Mouse (Mus musculus) midbrain, embryonic 12.5 days (tissue): Measurements from ENCODE around the gene Nme4. TPM values are rescaled to one million over a fixed set of nuclear protein-coding genes. Genes with fewer than 3 reads are reported as not detected.

Experiments
- ATAC-seq: fragments of 200-750 bp; cut with Nextera tagmentation; 2 replicates; pipeline ENCODE4 v1.8.0; 2017; ENCODE audit warnings: low read depth, moderate TSS enrichment, moderate library complexity; ENCODE audit not compliant: low FRiP score
- H3K27ac ChIP-seq: fragments of 300-500 bp; sonication (generic); replicated peaks from 2 replicates; pipeline ENCODE4 v1.5.1; 2016; ENCODE audit warnings: mild to moderate bottlenecking
- H3K27me3 ChIP-seq: fragments of 300-500 bp; sonication (generic); 2 replicates; pipeline ENCODE4 v1.6.1; 2016; ENCODE audit warnings: mild to moderate bottlenecking
- H3K36me3 ChIP-seq: fragments of 300-500 bp; sonication (generic); 2 replicates; pipeline ENCODE4 v1.6.1; 2016
- H3K4me1 ChIP-seq: fragments of 300-500 bp; sonication (generic); 2 replicates; pipeline ENCODE4 v1.6.1; 2016
- H3K4me2 ChIP-seq: fragments of 300-500 bp; sonication (generic); replicated peaks from 2 replicates; pipeline ENCODE4 v1.6.1; 2016; ENCODE audit warnings: mild to moderate bottlenecking, moderate library complexity
- H3K4me3 ChIP-seq: fragments of 300-500 bp; sonication (generic); 2 replicates; pipeline ENCODE4 v1.5.1; 2016; ENCODE audit warnings: mild to moderate bottlenecking
- H3K9ac ChIP-seq: fragments of 300-500 bp; sonication (generic); replicated peaks from 2 replicates; pipeline ENCODE4 v1.6.1; 2016; ENCODE audit warnings: mild to moderate bottlenecking, moderate library complexity
- H3K9me3 ChIP-seq: fragments of 300-500 bp; sonication (generic); 2 replicates; pipeline ENCODE4 v1.6.1; 2016; ENCODE audit warnings: mild to moderate bottlenecking
- WGBS: fragments of 180-500 bp; shearing (Covaris S2); methylation state at CpG from one replicate; pipeline ENCODE4 v1.1.7; 2016; 5-methylcytosine and 5-hydroxymethylcytosine counted together
- polyA plus RNA-seq: library from polyadenylated mRNA; unstranded; fragments of >200 nt; fragmentation: Nextera tagmentation; extraction: Ambion mirVana; gene quantifications from 2 replicates; pipeline ENCODE4 v1.2.1, GENCODE M21; 2016

Nme4 gene
- polyA plus RNA-seq, 1 experiment from 2014 or later = 48.0 TPM

DNA sequence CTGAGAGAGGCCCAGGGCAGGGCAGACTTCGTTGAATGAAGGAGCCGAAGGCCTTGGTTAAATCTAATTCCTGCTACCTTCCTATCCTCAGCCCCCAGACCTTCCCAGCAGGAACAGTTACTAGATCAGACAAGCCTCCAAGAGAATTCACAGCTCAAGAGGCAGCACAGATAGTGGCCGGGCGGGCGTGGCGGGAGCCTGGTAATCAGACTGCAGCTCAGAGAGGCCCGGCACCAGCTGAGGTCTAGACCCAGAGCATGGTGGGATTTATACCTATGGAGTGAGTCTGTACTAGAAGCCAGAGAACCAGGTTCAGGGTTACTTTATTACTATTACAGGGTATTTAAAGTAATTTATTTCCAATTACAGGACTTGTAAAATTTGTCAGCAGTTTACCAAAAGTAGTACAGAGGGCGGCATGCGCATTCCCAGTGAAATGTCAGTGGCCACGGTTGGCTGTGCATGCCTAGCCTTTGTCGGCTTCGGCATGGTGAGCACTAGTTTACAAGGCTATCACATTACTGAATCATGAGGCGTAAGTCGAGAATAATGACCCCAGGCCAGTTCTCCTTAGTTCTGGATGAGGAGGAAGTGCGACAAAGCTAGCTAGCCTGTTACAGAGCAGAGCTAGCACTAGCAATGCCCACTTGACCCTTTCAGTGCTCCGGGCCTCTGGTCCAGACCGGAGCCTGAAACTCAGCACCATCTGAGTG lies 41.1 kb downstream of the Nme4 start:
- Histone ChIP-seq H3K4me2 (no peak overlapping the region), H3K4me3 (no peak overlapping the region), H3K27ac (no peak overlapping the region), H3K36me3 (peaks cover 65% of the 10 kb centered on the region), H3K9ac (no peak overlapping the region), H3K27me3 (no peaks in the 10 kb centered on the region), H3K4me1 (no peaks in the 10 kb centered on the region), H3K9me3 (no peaks in the 10 kb centered on the region)
- 75% methylated on average over 17 of the region's 17 CpGs for WGBS
- no peak for ATAC-seq

DNA sequence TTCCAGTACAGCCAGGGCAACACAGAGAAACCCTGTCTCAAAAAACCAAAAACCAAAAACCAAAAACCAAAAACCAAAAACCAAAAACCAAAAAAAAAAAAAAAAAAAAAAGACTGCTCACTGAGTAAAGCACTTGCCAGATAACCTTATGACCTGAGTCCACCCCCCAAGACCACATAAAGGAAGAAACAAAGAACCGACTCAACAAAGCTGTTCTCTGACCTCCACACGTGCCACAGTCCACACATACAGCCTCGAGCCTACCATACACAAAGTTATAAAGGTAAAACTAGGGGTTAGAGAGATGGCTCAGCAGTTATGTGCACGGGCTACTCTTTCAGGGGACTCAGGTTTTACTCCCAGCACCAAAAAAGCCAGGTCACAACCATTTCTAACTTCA lies 42.7 kb downstream of the Nme4 start:
- 88% methylated on average over 4 of the region's 4 CpGs for WGBS
- Histone ChIP-seq H3K4me2 (no peak overlapping the region), H3K4me3 (no peak overlapping the region), H3K27me3 (no peaks in the 10 kb centered on the region), H3K36me3 (peaks cover 54% of the 10 kb centered on the region), H3K9me3 (no peaks in the 10 kb centered on the region), H3K9ac (no peak overlapping the region), H3K27ac (no peak overlapping the region), H3K4me1 (no peaks in the 10 kb centered on the region)
- no peak for ATAC-seq

DNA sequence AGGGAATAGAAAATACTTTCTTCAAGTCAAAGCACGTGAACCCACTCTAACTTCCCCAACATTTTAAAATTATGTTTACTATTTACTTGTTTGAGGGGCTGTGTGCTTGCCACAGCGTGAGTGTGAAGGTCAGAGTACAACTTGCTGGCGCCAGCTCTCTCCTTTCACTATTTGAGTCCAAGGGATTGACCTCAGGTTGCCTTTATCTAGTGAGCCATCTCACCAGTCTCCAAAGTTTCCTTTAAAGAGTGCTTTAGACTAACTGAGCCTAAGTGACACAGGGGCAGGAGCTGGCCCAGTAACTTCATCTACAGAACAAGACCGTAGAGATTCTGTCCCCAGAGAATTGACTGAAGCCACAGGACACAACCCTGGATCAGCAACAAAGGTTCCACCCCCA lies 43.3 kb downstream of the Nme4 start:
- 91% methylated on average over 4 of the region's 4 CpGs for WGBS
- ATAC-seq = no peak
- no peaks in the 10 kb centered on the region for H3K27me3 ChIP-seq
- no peak overlapping the region for H3K27ac ChIP-seq
- no peaks in the 10 kb centered on the region for H3K4me1 ChIP-seq
- no peak overlapping the region for H3K4me3 ChIP-seq
- no peaks in the 10 kb centered on the region for H3K9me3 ChIP-seq
- no peak overlapping the region for H3K4me2 ChIP-seq
- H3K9ac ChIP-seq = no peak overlapping the region
- H3K36me3 ChIP-seq = peaks cover 47% of the 10 kb centered on the region

DNA sequence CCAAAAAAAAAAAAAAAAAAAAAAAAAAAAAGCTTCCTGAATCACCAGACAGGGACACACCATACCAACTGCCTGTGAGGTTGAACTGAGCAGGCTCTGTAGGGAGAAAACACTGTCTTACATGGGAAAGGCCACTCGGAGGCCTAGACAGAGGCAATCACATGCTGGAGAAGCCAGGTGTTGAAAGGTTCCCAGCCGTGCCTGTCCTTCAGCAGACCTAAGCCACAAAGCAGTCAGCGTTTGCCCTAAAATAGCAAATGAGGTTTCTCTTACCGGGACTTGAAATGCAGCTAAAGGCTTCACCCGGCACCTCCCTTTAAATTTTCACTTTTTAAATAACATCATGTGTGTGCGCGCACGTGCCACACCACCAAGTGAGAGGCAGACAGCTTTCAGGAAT lies 47.3 kb downstream of the Nme4 start:
- Histone ChIP-seq H3K27ac (no peak overlapping the region), H3K4me1 (peaks cover 17% of the 10 kb centered on the region), H3K4me2 (no peak overlapping the region), H3K27me3 (no peaks in the 10 kb centered on the region), H3K36me3 (peaks cover 18% of the 10 kb centered on the region; the same call in 1 of the 2 replicates), H3K9ac (no peak overlapping the region), H3K9me3 (no peaks in the 10 kb centered on the region), H3K4me3 (no peak overlapping the region)
- WGBS = 90% methylated on average over 8 of the region's 8 CpGs
- no peak for ATAC-seq

DNA sequence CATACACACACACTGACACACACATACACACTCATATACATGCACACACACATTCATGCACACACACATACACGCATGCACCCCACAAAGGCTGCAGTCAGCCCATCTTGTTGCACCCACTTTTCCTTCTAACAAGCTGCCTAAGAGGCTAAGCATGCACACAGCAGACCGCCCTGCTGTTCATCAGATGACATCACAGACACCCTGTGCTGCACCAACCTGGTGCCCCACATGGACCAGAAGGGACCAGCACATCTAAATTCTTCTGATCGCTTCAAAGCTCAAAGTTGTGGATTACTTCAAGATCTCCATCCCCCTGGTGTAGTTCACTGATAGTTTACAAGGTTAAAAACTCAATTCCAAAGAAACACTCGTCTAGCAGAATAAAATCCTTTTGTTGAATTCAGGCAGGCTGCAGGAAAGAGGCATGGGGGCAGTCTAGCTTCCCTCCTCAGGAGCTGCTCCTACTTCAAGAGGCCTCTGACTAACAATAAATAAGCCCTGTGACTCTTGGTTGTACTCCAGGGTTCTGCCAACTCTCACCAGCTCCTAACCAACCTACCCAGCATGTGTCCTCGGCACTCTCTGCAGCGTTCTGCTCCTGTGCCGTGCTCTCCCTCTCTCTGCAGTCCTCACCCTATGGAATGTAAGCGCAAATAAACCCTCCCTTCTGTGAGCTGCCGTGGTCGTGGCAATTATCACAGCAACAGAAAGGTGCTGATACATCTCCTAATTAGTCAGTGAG lies 49.0 kb downstream of the Nme4 start:
- Histone ChIP-seq H3K9ac (no peak overlapping the region), H3K27me3 (no peaks in the 10 kb centered on the region), H3K4me3 (no peak overlapping the region), H3K36me3 (peaks cover 5% of the 10 kb centered on the region; the same call in 1 of the 2 replicates), H3K9me3 (no peaks in the 10 kb centered on the region), H3K4me1 (peaks cover 24% of the 10 kb centered on the region), H3K4me2 (no peak overlapping the region), H3K27ac (no peak overlapping the region)
- no peak for ATAC-seq
- 68% methylated on average over 10 of the region's 10 CpGs for WGBS

DNA sequence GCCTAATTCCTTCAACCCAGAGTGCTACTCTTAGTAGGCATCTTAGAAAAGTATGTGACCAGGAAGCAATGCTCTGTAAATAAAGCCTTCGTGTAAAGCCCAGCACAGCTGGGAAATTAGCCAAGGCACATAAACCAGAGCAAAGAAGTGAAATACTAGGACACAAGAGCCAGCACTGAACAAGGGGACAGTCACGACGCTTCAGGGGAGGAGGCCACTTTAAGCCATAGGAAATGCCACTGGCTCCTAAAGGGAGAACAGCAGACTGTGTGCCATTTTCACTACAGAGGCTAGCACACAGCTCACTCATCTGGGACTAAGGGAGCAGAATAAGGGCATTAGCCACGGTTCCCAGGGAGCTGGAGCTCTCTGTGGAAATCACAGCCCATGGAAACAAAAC lies 50.1 kb downstream of the Nme4 start:
- ATAC-seq = no peak
- 60% methylated on average over 4 of the region's 4 CpGs for WGBS
- 0 out of 2 replicates have a peak overlapping the region, but pooled peaks have one; percentile 12 for H3K27ac ChIP-seq

DNA sequence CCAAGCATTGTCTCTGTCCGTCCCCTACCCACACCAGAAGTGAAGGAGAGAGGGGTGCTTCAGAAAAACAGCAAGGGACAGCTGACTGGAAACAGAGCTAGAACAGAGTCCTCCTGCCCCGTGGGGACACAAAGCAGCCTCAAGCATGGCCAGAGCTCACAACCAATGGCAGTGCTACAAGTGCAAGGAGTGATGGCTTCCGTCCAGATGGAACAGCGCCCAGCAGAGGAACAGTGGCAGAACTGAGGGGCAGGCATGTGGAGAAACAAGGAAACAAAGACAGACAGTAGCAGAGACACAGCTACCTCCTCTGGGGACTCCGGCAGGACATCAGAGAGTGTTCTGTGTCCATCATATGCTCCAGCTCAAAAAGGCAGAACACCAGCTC lies 52.2 kb downstream of the Nme4 start:
- Histone ChIP-seq H3K36me3 (no peaks in the 10 kb centered on the region), H3K4me1 (peaks cover 24% of the 10 kb centered on the region), H3K27ac (peak overlapping the region; percentile 52; the same call in 1 of the 2 replicates), H3K27me3 (no peaks in the 10 kb centered on the region), H3K4me3 (no peak overlapping the region), H3K4me2 (no peak overlapping the region), H3K9ac (no peak overlapping the region), H3K9me3 (no peaks in the 10 kb centered on the region)
- 84% methylated on average over 5 of the region's 5 CpGs for WGBS
- ATAC-seq = no peak

More for the DNA sequence above, 50.1 kb downstream of the Nme4 start:
- Histone ChIP-seq H3K4me2 (no peak overlapping the region), H3K4me1 (peaks cover 24% of the 10 kb centered on the region), H3K4me3 (no peak overlapping the region), H3K9ac (no peak overlapping the region), H3K36me3 (no peaks in the 10 kb centered on the region), H3K27me3 (no peaks in the 10 kb centered on the region), H3K9me3 (no peaks in the 10 kb centered on the region)

DNA sequence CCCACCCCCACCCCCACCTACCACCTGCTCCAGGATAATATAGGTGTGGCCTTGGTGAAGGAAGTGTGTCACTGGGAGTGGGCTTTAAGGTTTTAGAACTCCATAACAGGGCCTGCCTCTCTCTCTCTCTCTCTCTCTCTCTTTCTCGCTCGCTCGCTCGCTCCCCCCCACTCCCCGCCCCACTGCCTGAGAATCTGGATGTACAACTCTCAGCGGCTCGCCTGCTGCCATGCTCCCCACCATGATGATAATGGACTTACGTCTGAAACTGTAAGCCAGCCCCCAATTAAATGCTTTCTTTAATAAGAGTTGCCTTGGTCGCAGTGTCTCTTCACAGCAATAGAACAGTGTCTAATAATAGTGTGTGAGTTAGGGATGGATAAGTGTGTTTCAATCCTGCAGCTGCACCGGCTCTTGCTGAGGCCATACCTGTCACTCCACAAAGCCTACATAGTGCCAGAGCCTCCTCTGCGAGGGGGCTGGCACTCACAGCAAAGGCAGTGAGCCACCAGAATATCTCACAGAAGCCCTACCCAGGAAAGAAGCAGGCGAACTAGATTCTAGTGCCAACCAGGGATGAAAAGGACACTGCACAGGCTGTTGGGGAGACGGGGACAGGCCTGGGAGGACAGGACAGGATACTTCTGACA lies 52.7 kb downstream of the Nme4 start:
- no peak overlapping the region for H3K9ac ChIP-seq
- ATAC-seq = no peak
- 79% methylated on average over 10 of the region's 13 CpGs for WGBS
- H3K4me1 ChIP-seq = peaks cover 24% of the 10 kb centered on the region
- H3K4me2 ChIP-seq = no peak overlapping the region
- H3K4me3 ChIP-seq = no peak overlapping the region
- H3K27ac ChIP-seq = peak overlapping the region; percentile 52; the same call in 1 of the 2 replicates
- H3K36me3 ChIP-seq = no peaks in the 10 kb centered on the region
- H3K9me3 ChIP-seq = no peaks in the 10 kb centered on the region
- no peaks in the 10 kb centered on the region for H3K27me3 ChIP-seq

Other genes with a start within 250 kb of the Nme4 start
- 38.1 and 38.5 TPM in 2 replicates for gene Wdr90, start 234.1 kb downstream of the Nme4 start, polyA plus RNA-seq
- gene Mcrip2, start 226.8 kb downstream of the Nme4 start, polyA plus RNA-seq = 6.8 and 8.5 TPM in 2 replicates
- gene Mettl26, start 220.5 kb downstream of the Nme4 start, polyA plus RNA-seq = 59.5 and 65.2 TPM in 2 replicates
- 0.52 and 0.60 TPM in 2 replicates for gene Wfikkn1, start 214.7 kb downstream of the Nme4 start, polyA plus RNA-seq
- gene Rab40c, start 175.9 kb downstream of the Nme4 start, polyA plus RNA-seq = 38.0 and 38.8 TPM in 2 replicates
- 54.1 and 54.5 TPM in 2 replicates for gene Pigq, start 150.7 kb downstream of the Nme4 start, polyA plus RNA-seq
- gene Nhlrc4, start 150.6 kb downstream of the Nme4 start, polyA plus RNA-seq = 0.26 and 0.61 TPM in 2 replicates
- 0.13 and 0.14 TPM in 2 replicates for gene A930017K11Rik, start 143.0 kb downstream of the Nme4 start, polyA plus RNA-seq
- gene Capn15, start 109.8 kb downstream of the Nme4 start, polyA plus RNA-seq = 30.4 and 30.6 TPM in 2 replicates
- 43.1 and 44.8 TPM in 2 replicates for gene Rab11fip3, start 26.0 kb downstream of the Nme4 start, polyA plus RNA-seq
- 25.1 and 27.7 TPM in 2 replicates for gene Decr2, start 5.3 kb downstream of the Nme4 start, polyA plus RNA-seq
- 2.1 and 2.9 TPM in 2 replicates for gene Tmem8, start 17.7 kb upstream of the Nme4 start, polyA plus RNA-seq
- gene Mrpl28, start 27.9 kb upstream of the Nme4 start, polyA plus RNA-seq = 194 and 210 TPM in 2 replicates
- gene Axin1, start 43.1 kb upstream of the Nme4 start, polyA plus RNA-seq = 17.6 and 18.2 TPM in 2 replicates
- 0.13 and 0.27 TPM in 2 replicates for gene Pdia2, start 103.5 kb upstream of the Nme4 start, polyA plus RNA-seq
- 0.34 and 1.5 TPM in 2 replicates for gene Rgs11, start 107.3 kb upstream of the Nme4 start, polyA plus RNA-seq
- gene Arhgdig, start 112.2 kb upstream of the Nme4 start, polyA plus RNA-seq = 5.8 and 7.3 TPM in 2 replicates
- 25.5 and 29.5 TPM in 2 replicates for gene Fam234a, start 148.6 kb upstream of the Nme4 start, polyA plus RNA-seq
- 140 and 145 TPM in 2 replicates for gene Luc7l, start 157.3 kb upstream of the Nme4 start, polyA plus RNA-seq